Mouse (Mus musculus) lung, embryonic 16.5 days (tissue): ENCODE measurements at regions not wholly inside any gene's neighbourhood (a gene's known extent, or its start where the extent isn't known, plus 50 kb on each side); places are given as distances from the start of the nearest gene placed in this dataset.

Experiments used
- ATAC-seq: fragments of 200-750 bp; cut with Nextera tagmentation; 2 replicates; pipeline ENCODE4 v1.8.0; 2017; ENCODE audit warnings: low read depth, mild to moderate bottlenecking, moderate library complexity
- H3K27ac ChIP-seq: fragments of 300-500 bp; sonication (generic); 2 replicates; pipeline ENCODE4 v1.5.1; 2014; ENCODE audit warnings: mild to moderate bottlenecking, control low read depth, low read length
- H3K27me3 ChIP-seq: fragments of 300-500 bp; sonication (generic); 2 replicates; pipeline ENCODE4 v1.6.1; 2014; ENCODE audit warnings: low read depth, low read length, mixed read lengths; ENCODE audit not compliant: control insufficient read depth, insufficient read depth
- H3K36me3 ChIP-seq: fragments of 300-500 bp; sonication (generic); 2 replicates; pipeline ENCODE4 v1.6.1; 2014; ENCODE audit warnings: low read length; ENCODE audit not compliant: control insufficient read depth, insufficient read depth
- H3K4me1 ChIP-seq: fragments of 300-500 bp; sonication (generic); replicated peaks from 2 replicates; pipeline ENCODE4 v1.6.1; 2014; ENCODE audit warnings: low read length, mixed read lengths; ENCODE audit not compliant: control insufficient read depth, insufficient read depth
- H3K4me2 ChIP-seq: fragments of 300-500 bp; sonication (generic); 2 replicates; pipeline ENCODE4 v1.6.1; 2014; ENCODE audit warnings: low read depth, low read length, control low read depth
- H3K4me3 ChIP-seq: fragments of 300-500 bp; sonication (generic); 2 replicates; pipeline ENCODE4 v1.5.1; 2014; ENCODE audit warnings: mild to moderate bottlenecking, low read length, control low read depth
- H3K9ac ChIP-seq: fragments of 300-500 bp; sonication (generic); 2 replicates; pipeline ENCODE4 v1.6.1; 2014; ENCODE audit warnings: low read length, control low read depth
- H3K9me3 ChIP-seq: fragments of 300-500 bp; sonication (generic); 2 replicates; pipeline ENCODE4 v1.6.1; 2016; ENCODE audit warnings: low read length; ENCODE audit not compliant: control insufficient read depth
- WGBS: fragments of 180-500 bp; shearing (Covaris S2); extraction: QIAGEN DNeasy Blood & Tissue Kit; methylation state at CpG from one replicate; pipeline ENCODE4 v1.1.7; 2014; 5-methylcytosine and 5-hydroxymethylcytosine counted together

DNA sequence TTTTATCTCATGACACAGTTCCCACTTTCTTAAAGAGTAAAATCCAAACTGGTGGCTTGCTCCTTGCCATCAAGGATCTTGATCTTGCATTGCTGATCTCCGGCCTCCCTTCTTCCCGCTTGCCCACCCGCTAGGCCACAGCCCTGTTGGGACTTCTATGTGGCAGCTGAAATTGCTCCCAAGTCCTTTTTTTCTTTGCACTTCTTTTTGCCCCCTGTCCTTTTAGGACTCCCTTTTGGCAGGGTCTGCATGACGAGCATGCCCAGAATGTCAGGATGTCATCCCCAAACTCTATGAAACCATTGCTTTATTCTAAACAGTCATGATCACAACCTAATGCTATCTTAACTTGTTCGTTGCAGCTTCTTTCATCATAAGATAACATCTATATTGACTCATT, 588.6 kb downstream of the Tox3 start:
- Histone ChIP-seq H3K36me3 (no peaks in the 10 kb centered on the region), H3K27me3 (no peaks in the 10 kb centered on the region), H3K9me3 (no peaks in the 10 kb centered on the region), H3K4me1 (no peaks in the 10 kb centered on the region), H3K4me2 (no peak overlapping the region), H3K27ac (no peak overlapping the region), H3K4me3 (no peak overlapping the region), H3K9ac (no peak overlapping the region)
- 85% methylated on average over 5 of the region's 5 CpGs for WGBS
- ATAC-seq: no peak

DNA sequence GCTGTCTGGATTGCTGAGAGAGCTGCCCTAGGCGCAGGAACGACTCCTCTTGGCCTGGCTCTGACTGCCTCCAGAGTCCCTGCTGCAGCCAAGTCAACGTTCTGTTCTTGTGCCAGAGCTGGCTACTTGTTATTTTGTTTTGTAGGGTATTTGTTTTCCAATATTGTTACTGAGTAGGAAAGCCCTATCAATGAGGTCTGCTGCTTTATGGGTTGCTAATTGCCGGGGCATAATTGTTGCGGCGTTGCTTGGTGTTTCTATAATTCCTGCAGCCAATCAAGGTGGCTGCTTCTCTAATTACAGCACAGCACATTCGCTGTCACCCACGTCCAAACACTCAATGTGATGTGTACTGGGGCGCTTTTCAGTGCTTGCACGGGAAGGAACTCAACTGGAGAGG, 589.4 kb downstream of the Tox3 start:
- Histone ChIP-seq H3K4me1 (no peaks in the 10 kb centered on the region), H3K36me3 (no peaks in the 10 kb centered on the region), H3K4me3 (no peak overlapping the region), H3K4me2 (no peak overlapping the region), H3K9me3 (no peaks in the 10 kb centered on the region), H3K27ac (no peak overlapping the region), H3K9ac (no peak overlapping the region), H3K27me3 (no peaks in the 10 kb centered on the region)
- 64% methylated on average over 10 of the region's 10 CpGs for WGBS
- ATAC-seq: no peak

DNA sequence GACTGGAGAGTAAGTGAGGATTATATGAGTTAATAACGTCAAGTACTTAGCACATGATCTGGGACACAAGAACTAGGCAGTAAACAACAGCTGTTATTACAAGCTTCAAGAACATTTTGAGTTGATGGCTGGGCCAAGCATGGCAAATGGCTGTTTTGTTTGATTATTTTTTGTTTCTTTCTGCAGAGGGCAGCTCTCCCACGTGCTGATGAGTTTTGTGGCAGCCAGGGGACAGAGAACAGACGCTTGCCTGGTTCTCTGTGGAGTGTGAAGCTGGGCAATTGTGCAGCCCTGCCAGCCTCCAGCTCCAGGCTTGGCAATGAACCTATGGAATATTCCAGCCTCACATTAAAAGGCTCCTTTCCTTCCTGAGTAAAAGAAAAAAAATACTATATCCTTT, 592.2 kb downstream of the Tox3 start:
- no peaks in the 10 kb centered on the region for H3K27me3 ChIP-seq
- no peaks in the 10 kb centered on the region for H3K36me3 ChIP-seq
- WGBS: 55% methylated on average over 3 of the region's 3 CpGs
- H3K4me3 ChIP-seq: no peak overlapping the region
- no peaks in the 10 kb centered on the region for H3K9me3 ChIP-seq
- no peaks in the 10 kb centered on the region for H3K4me1 ChIP-seq
- no peak overlapping the region for H3K9ac ChIP-seq
- H3K4me2 ChIP-seq: no peak overlapping the region
- no peak overlapping the region for H3K27ac ChIP-seq
- ATAC-seq: no peak

DNA sequence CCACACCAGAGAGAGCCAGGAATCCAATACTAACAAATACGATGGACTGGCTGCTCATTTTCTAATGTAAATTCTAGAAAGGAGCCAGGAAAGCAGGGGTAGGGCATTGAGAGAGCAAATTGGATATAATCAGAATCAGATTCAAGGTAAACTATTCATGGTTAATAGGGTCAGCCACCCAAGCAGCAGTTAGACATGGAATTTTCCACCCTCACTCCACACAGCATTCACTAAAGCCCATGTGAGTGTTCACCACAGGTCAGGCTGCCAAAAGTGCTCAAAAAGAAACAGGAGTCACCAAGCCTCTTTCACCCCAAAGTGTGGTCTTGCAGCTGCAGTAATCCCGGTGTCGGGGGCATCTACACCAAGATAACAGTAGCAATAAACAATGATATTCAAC, 596.9 kb downstream of the Tox3 start:
- Histone ChIP-seq H3K4me2 (no peak overlapping the region), H3K27me3 (no peaks in the 10 kb centered on the region), H3K36me3 (no peaks in the 10 kb centered on the region), H3K9me3 (no peaks in the 10 kb centered on the region), H3K27ac (no peak overlapping the region), H3K4me1 (no peaks in the 10 kb centered on the region), H3K9ac (no peak overlapping the region), H3K4me3 (no peak overlapping the region)
- ATAC-seq: no peak
- WGBS: 59% methylated on average over 3 of the region's 3 CpGs

DNA sequence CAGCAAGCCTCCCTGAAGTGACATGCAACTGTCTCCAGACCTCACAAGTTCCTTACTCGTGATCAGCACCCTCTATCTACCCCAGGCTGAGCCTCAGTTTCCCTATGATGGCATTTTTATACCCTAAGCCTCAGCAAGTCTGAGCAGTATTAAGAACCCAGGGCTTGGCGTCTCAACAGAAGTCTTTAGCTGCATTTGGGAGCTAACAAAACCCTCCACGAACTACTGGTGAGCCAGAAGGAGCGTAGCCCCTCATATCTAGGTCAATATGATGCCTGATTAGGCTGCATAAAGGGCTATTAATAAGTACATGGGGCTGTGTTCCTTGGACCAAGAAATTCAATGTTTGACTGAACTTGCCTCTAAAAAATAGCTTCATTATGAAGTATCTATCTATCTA, 600.4 kb downstream of the Tox3 start:
- H3K4me2 ChIP-seq: no peak overlapping the region
- H3K27me3 ChIP-seq: no peaks in the 10 kb centered on the region
- 72% methylated on average over 4 of the region's 4 CpGs for WGBS
- H3K9me3 ChIP-seq: no peaks in the 10 kb centered on the region
- no peaks in the 10 kb centered on the region for H3K4me1 ChIP-seq
- no peak overlapping the region for H3K9ac ChIP-seq
- no peak overlapping the region for H3K4me3 ChIP-seq
- no peak overlapping the region for H3K27ac ChIP-seq
- ATAC-seq: no peak
- H3K36me3 ChIP-seq: no peaks in the 10 kb centered on the region

DNA sequence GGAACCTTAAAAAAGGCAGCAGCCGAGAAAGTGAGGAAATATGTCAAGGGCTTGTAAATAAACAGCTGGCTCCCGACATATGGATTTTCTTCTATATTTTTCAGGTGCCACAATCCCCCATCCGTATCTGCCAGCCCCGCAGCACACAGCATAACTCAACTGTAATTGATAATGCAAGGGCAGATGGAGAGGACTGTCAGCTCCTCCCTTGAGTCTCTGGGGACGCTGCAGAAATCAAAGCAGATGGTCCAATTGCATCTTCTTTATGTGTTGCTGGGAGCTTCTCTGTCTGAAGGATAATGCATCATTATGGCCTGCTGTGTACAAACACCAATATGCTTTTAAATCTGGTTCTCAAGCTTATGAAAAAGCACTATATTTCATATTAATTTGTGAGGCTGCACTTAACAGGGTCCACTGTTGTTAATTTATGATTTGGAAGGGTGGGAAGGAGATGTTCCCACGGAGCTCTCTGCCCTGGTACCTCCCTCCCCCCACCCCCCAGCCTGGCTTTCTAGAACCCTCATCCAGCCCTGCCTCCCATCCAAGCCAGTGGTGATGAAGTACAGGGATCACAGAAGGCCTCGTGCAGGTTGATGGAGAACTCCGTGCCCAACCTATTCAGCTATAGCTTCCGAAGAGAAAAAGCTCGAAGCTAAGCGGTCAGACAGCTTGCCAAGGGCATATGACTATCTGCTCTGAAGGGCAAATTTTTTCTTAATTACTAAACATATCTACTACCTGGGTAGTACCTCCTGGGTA, 603.7 kb downstream of the Tox3 start:
- 60% methylated on average over 11 of the region's 11 CpGs for WGBS
- H3K36me3 ChIP-seq: no peaks in the 10 kb centered on the region
- H3K27me3 ChIP-seq: no peaks in the 10 kb centered on the region
- H3K9me3 ChIP-seq: no peaks in the 10 kb centered on the region
- no peaks in the 10 kb centered on the region for H3K4me1 ChIP-seq
- H3K27ac ChIP-seq: no peak overlapping the region
- H3K4me2 ChIP-seq: no peak overlapping the region
- H3K4me3 ChIP-seq: no peak overlapping the region
- H3K9ac ChIP-seq: no peak overlapping the region
- no peak for ATAC-seq

DNA sequence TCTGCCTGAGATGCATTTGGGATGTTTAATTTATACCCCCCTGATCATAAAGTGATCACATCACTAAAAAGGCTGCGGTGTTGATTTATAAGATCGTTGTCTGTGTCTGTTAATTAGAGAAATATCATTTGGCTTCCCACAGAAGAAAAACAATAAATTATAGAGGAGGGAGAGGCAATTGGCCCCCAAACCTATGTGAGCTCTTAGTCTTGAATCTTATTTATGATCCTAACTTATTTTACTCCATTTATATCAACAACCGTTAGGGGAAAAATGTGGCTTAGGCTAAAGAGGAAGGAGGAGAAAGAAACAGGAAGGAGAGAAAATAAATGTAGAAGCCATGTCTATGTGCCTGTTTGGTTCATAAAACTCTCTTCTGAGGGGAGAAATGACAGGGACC, 609.5 kb downstream of the Tox3 start:
- no peak overlapping the region for H3K4me2 ChIP-seq
- H3K4me3 ChIP-seq: no peak overlapping the region
- H3K36me3 ChIP-seq: no peaks in the 10 kb centered on the region
- WGBS: 86% methylated on average over 3 of the region's 3 CpGs
- no peak for ATAC-seq
- H3K27ac ChIP-seq: no peak overlapping the region
- H3K4me1 ChIP-seq: no peaks in the 10 kb centered on the region
- H3K27me3 ChIP-seq: no peaks in the 10 kb centered on the region
- no peak overlapping the region for H3K9ac ChIP-seq
- no peaks in the 10 kb centered on the region for H3K9me3 ChIP-seq

DNA sequence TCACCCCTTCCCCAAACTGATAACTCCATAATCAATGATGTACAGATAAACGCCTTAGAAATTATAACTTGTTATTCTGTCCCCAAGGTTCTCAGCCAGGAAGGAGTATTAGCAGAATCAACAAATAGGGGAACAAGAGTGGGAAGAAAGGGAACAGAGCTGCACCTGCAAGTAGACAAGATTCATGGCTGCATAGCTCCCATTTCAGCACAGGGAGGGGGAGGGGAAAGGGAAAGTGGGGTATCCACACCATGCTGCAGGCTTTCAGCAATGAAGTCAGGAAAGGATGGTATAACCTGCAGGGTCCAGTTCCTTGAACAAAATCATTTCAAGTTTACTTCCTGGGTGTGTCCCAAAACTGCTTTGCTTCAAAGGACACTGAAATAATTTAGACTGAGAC, 610.5 kb downstream of the Tox3 start:
- no peak overlapping the region for H3K9ac ChIP-seq
- no peak overlapping the region for H3K27ac ChIP-seq
- H3K36me3 ChIP-seq: no peaks in the 10 kb centered on the region
- H3K9me3 ChIP-seq: no peaks in the 10 kb centered on the region
- no peak overlapping the region for H3K4me3 ChIP-seq
- 76% methylated on average over 1 of the region's 1 CpGs for WGBS
- H3K27me3 ChIP-seq: no peaks in the 10 kb centered on the region
- H3K4me1 ChIP-seq: no peaks in the 10 kb centered on the region
- no peak overlapping the region for H3K4me2 ChIP-seq
- ATAC-seq: no peak

DNA sequence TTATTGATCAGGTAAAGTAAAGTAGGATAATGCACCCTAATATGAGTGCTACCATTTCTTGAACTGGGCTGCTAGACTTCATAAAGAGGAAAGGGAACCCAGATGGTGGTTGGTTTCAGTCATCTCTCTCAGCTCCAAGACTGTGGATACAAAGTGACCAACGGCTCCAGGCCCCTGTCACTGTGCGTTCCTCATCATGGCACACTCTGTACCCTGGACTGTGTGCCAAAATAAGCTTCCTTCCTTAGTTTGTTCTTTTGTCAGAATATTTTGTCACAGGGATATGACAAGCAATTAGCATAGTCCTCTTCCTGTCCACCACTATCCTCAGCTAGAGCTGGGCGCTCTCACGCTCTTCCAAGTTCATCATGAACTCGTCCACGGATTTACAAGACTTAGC, 620.9 kb downstream of the Tox3 start:
- no peak overlapping the region for H3K9ac ChIP-seq
- H3K4me2 ChIP-seq: no peak overlapping the region
- no peaks in the 10 kb centered on the region for H3K4me1 ChIP-seq
- H3K4me3 ChIP-seq: no peak overlapping the region
- H3K9me3 ChIP-seq: no peaks in the 10 kb centered on the region
- H3K36me3 ChIP-seq: no peaks in the 10 kb centered on the region
- no peak overlapping the region for H3K27ac ChIP-seq
- no peak for ATAC-seq
- WGBS: 70% methylated on average over 6 of the region's 6 CpGs
- no peaks in the 10 kb centered on the region for H3K27me3 ChIP-seq
